Mouse (Mus musculus) liver, embryonic 15.5 days (tissue): ENCODE data around the gene Wbp2. TPM values are rescaled to one million over a fixed set of nuclear protein-coding genes. Genes with fewer than 3 reads are reported as not detected.

Experiments
- ATAC-seq: fragments of 200-750 bp; cut with Nextera tagmentation; 2 replicates; pipeline ENCODE4 v1.8.0; 2017; ENCODE audit warnings: moderate number of reproducible peaks, mild to moderate bottlenecking, moderate library complexity; ENCODE audit not compliant: insufficient read depth
- H3K27ac ChIP-seq: fragments of 300-500 bp; sonication (generic); replicated peaks from 2 replicates; pipeline ENCODE4 v1.5.1; 2015; ENCODE audit warnings: mild to moderate bottlenecking, inconsistent platforms
- H3K27me3 ChIP-seq: fragments of 300-500 bp; sonication (generic); 2 replicates; pipeline ENCODE4 v1.6.1; 2015; ENCODE audit warnings: mild to moderate bottlenecking, inconsistent platforms
- H3K36me3 ChIP-seq: fragments of 300-500 bp; sonication (generic); replicated peaks from 2 replicates; pipeline ENCODE4 v1.6.1; 2015; ENCODE audit warnings: moderate library complexity, mild to moderate bottlenecking, inconsistent platforms
- H3K4me1 ChIP-seq: fragments of 300-500 bp; sonication (generic); replicated peaks from 2 replicates; pipeline ENCODE4 v1.6.1; 2015; ENCODE audit warnings: inconsistent platforms
- H3K4me2 ChIP-seq: fragments of 300-500 bp; sonication (generic); 2 replicates; pipeline ENCODE4 v1.6.1; 2015; ENCODE audit warnings: moderate library complexity, mild to moderate bottlenecking, inconsistent platforms
- H3K4me3 ChIP-seq: fragments of 300-500 bp; sonication (generic); replicated peaks from 2 replicates; pipeline ENCODE4 v1.5.1; 2015; ENCODE audit warnings: mild to moderate bottlenecking, inconsistent platforms
- H3K9ac ChIP-seq: fragments of 300-500 bp; sonication (generic); 2 replicates; pipeline ENCODE4 v1.6.1; 2015; ENCODE audit warnings: moderate library complexity, mild to moderate bottlenecking, inconsistent platforms
- H3K9me3 ChIP-seq: fragments of 300-500 bp; sonication (generic); replicated peaks from 2 replicates; pipeline ENCODE4 v1.6.1; 2016; ENCODE audit warnings: inconsistent platforms
- WGBS: fragments of 180-500 bp; shearing (Covaris S2); methylation state at CpG from one replicate; pipeline ENCODE4 v1.1.7; 2015; ENCODE audit warnings: mixed read lengths; ENCODE audit not compliant: insufficient replicate concordance; 5-methylcytosine and 5-hydroxymethylcytosine counted together
- polyA plus RNA-seq: library from polyadenylated mRNA; unstranded; fragments of >200 nt; fragmentation: Nextera tagmentation; extraction: Ambion mirVana; gene quantifications from 2 replicates; pipeline ENCODE4 v1.2.1, GENCODE M21; 2015

Gene Wbp2
- polyA plus RNA-seq, 1 experiment from 2014 or later = 83.9 TPM

- no peak overlapping the region for H3K27ac ChIP-seq
- no peak for ATAC-seq
Observed at GRCm38 (mm10) chr11:116042372-116043138, 44.2 kb downstream of the Wbp2 start.

GRCm38 (mm10) chr11:116041833-116042232, 45.0 kb downstream of the Wbp2 start:
- H3K4me1 ChIP-seq = peaks cover 7% of the 10 kb centered on the region; the same call in 1 of the 2 replicates
- H3K4me2 ChIP-seq = no peak overlapping the region
- H3K36me3 ChIP-seq = peaks cover 57% of the 10 kb centered on the region
- H3K9me3 ChIP-seq = no peaks in the 10 kb centered on the region
- ATAC-seq = no peak
- 92% methylated on average over 2 of the region's 2 CpGs for WGBS
- H3K9ac ChIP-seq = no peak overlapping the region
- H3K27ac ChIP-seq = no peak overlapping the region
- H3K4me3 ChIP-seq = no peak overlapping the region
- no peaks in the 10 kb centered on the region for H3K27me3 ChIP-seq

More at GRCm38 (mm10) chr11:116042372-116043138, 44.2 kb downstream of the Wbp2 start:
- Histone ChIP-seq H3K9ac (no peak overlapping the region), H3K4me2 (no peak overlapping the region), H3K36me3 (peaks cover 65% of the 10 kb centered on the region), H3K4me3 (no peak overlapping the region), H3K4me1 (peaks cover 7% of the 10 kb centered on the region; the same call in 1 of the 2 replicates), H3K27me3 (no peaks in the 10 kb centered on the region), H3K9me3 (no peaks in the 10 kb centered on the region)
- 55% methylated on average over 5 of the region's 5 CpGs for WGBS

DNA sequence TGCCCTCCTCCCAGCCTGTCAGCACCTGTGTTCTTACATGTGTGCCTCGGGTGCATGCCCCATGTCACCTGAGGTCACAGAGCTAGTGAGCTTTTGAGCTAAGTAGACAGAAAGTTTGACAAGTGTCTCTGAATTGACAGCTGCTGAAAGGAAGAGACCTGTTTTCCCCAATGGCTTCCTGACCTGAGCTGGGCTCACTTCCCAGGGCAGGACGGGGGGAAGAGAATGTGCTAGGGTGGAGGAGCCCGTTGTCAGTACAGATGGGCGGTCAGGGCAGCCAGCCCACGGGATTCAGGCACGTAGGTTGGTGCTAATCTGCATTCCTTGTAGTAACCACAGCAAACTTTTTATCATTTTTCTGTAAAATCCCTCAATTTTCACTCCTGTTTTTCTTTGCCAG, 46.2 kb downstream of the Wbp2 start:
- Histone ChIP-seq H3K27me3 (no peaks in the 10 kb centered on the region), H3K9me3 (no peaks in the 10 kb centered on the region), H3K27ac (no peak overlapping the region), H3K4me1 (peaks cover 7% of the 10 kb centered on the region; the same call in 1 of the 2 replicates), H3K4me3 (no peak overlapping the region), H3K9ac (no peak overlapping the region), H3K4me2 (no peak overlapping the region), H3K36me3 (peaks cover 45% of the 10 kb centered on the region)
- 71% methylated on average over 6 of the region's 6 CpGs for WGBS
- ATAC-seq = no peak

DNA sequence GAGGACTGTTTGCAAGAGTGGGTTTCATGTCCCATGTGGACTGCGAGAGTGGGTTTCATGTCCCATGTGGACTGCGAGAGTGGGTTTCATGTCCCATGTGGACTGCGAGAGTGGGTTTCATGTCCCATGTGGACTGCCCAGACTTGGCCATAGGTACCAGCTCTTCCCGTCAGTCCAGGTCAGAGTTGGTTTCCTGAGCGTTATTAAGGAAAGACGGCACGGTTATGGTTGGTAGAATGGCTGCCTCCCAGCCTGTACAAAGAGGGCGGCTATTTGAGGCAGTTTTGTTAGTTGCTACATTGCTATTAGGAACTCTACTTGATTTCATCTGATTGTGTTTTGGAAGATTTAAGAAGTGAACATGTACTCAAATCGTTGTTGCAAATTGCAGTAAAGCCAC, 49.0 kb downstream of the Wbp2 start:
- H3K4me3 ChIP-seq = no peak overlapping the region
- no peaks in the 10 kb centered on the region for H3K9me3 ChIP-seq
- no peak overlapping the region for H3K4me2 ChIP-seq
- no peak overlapping the region for H3K9ac ChIP-seq
- H3K27ac ChIP-seq = no peak overlapping the region
- H3K27me3 ChIP-seq = no peaks in the 10 kb centered on the region
- H3K36me3 ChIP-seq = peaks cover 47% of the 10 kb centered on the region
- H3K4me1 ChIP-seq = peaks cover 17% of the 10 kb centered on the region
- WGBS = 86% methylated on average over 9 of the region's 9 CpGs
- no peak for ATAC-seq

DNA sequence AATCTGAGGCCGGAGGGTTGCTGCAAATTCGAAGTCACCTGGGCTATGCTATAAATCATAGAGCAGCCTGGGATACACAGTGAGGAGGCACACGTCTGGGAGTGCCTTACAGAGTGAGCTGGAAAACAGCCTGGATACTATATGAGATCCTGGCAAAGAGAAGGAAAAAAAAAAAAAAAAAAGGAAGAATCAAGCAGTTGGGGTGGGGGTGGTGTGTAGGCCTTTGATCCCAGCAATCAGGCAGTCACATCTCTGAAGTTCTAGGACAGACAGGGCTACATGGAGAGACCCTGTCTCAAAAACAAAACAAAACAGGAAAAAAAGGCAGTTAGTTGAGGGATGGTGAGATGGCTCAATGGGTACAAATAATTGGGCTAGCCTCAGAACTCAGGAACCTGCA, 50.1 kb downstream of the Wbp2 start:
- peaks cover 23% of the 10 kb centered on the region for H3K4me1 ChIP-seq
- ATAC-seq = no peak
- H3K4me2 ChIP-seq = no peak overlapping the region
- H3K36me3 ChIP-seq = peaks cover 38% of the 10 kb centered on the region
- H3K4me3 ChIP-seq = no peak overlapping the region
- H3K27me3 ChIP-seq = no peaks in the 10 kb centered on the region
- H3K9me3 ChIP-seq = no peaks in the 10 kb centered on the region
- no peak overlapping the region for H3K9ac ChIP-seq
- whole genome bisulfite sequencing = 84% methylated on average over 3 of the region's 3 CpGs
- no peak overlapping the region for H3K27ac ChIP-seq

DNA sequence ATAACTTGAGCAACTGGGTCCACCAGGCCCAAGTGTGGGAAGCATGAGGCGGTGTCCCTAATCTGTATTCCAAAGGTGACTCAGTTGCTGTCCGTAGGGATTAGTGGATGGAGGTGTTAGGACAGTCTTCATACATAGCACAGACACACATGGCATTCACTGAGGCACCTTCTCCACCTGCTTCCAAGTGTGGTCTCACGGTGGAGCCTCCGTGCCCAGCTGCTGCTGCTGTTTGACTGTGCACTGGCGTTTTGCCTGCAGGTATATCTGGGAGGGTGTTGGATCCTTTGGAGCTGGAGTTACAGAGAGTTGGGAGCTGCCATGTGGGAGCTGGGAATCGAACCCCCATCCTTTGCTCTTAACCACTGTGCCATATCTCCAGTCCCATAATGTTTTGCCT, 52.2 kb downstream of the Wbp2 start:
- ATAC-seq = no peak

GRCm38 (mm10) chr11:116030898-116031845, 55.6 kb downstream of the Wbp2 start:
- Histone ChIP-seq H3K4me1 (peaks cover 49% of the 10 kb centered on the region), H3K4me3 (peak overlapping the region; percentile 82), H3K9me3 (no peaks in the 10 kb centered on the region), H3K4me2 (peak overlapping the region; percentile 90), H3K27ac (peak overlapping the region; percentile 96), H3K36me3 (peaks cover 10% of the 10 kb centered on the region), H3K9ac (peak overlapping the region; percentile 95), H3K27me3 (no peaks in the 10 kb centered on the region)
- peak; percentile 25 for ATAC-seq
- WGBS = 20% methylated on average over 14 of the region's 14 CpGs

More for the DNA sequence above, 52.2 kb downstream of the Wbp2 start:
- Histone ChIP-seq H3K36me3 (peaks cover 23% of the 10 kb centered on the region), H3K9me3 (no peaks in the 10 kb centered on the region), H3K4me1 (peaks cover 37% of the 10 kb centered on the region), H3K27ac (no peak overlapping the region), H3K9ac (no peak overlapping the region), H3K4me3 (no peak overlapping the region), H3K4me2 (no peak overlapping the region), H3K27me3 (no peaks in the 10 kb centered on the region)
- WGBS = 81% methylated on average over 6 of the region's 6 CpGs

DNA sequence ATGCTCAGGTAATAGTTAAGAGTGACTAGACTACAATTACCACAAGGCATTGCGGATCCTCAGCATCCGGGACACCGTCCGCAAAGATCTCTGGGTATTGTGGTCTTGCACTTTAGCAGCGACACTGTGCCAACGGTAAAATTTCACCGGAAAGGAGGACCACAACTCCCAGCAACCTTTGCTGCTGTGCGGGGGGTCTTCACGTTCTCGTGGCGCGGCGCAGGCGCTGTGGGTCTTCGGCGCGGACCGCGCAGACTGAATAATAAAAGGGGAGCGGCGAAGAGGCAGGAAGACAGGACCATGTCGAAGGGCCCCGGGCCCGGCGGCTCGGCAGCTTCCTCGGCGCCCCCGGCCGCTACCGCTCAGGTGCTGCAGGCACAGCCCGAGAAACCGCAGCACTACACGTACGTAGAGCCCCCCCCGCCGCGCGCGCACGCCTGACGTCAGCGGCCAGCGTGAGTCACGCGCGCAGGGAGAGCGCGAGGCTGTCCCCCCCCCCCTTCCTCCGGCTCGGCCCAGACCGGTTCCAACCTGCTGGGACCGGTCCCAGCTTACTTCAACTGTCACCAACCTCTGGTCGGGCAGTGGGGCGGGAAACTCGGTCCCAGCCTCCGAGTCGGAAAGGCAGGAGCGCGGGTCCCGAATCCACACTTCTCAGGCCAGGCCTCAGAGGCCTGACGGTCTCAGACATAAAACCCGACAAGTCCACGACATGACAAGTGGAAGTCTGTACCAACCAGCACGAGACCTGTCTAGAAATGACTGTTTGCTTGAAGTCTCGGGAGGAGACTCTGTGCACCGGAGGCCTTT, 56.5 kb downstream of the Wbp2 start, which contains the start of gene Unk:
TSS of gene Unk (plus strand) at position 235 of the 810 bp plus-strand sequence.
- Histone ChIP-seq H3K27ac (peak within 1 kb of the TSS; percentile 96), H3K36me3 (peaks cover 10% of the 10 kb centered on the region), H3K4me1 (peaks cover 49% of the 10 kb centered on the region), H3K4me3 (peak within 1 kb of the TSS; percentile 82), H3K9ac (peak within 1 kb of the TSS; percentile 95), H3K27me3 (no peaks in the 10 kb centered on the region), H3K9me3 (no peaks in the 10 kb centered on the region), H3K4me2 (peak within 1 kb of the TSS; percentile 90)
- peak; percentile 91 for ATAC-seq
- under 1% methylated on average over 67 of the region's 67 CpGs for WGBS

DNA sequence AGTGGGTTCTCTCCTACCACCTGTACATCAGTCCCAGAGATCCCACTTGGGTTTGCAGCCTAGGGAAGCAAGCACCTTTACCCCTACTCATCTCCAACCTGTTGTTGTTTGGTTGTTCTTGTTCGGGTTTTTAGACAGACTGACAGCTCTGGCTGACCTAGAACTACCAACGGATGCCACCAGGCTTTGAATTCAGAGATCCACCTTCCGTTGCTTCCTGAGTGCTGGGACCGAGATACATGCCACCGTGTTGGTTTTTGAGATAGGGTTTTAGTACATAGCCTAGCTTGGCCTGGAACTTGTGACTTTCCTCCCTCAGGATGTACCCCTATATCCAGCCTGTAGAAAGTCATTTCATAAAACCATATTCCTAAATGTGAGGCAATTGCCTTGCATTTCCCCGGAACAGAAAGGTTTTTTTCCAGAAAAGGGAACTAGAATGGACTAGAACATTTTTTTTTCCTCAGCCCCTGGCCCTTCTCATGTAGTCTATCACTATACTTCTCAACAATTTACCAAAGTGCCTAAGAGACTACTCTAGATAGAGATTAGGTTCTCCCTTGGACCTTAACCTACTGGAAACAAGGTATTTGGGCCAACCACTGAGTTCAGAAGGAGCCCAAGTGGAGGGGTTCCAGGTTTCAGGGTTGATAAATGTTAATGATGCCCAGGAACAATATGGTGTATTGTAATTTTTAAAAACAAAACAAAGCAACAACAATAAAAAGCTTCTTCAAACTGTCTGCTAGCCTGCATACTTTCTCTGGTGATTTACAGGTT, 57.5 kb downstream of the Wbp2 start:
- H3K4me3 ChIP-seq = peak overlapping the region; percentile 82

More for the DNA sequence above, 57.5 kb downstream of the Wbp2 start:
- no peak for ATAC-seq
- WGBS = 46% methylated on average over 6 of the region's 6 CpGs
- peaks cover 46% of the 10 kb centered on the region for H3K4me1 ChIP-seq
- H3K9me3 ChIP-seq = no peaks in the 10 kb centered on the region
- peak overlapping the region; percentile 90 for H3K4me2 ChIP-seq
- no peaks in the 10 kb centered on the region for H3K27me3 ChIP-seq
- H3K9ac ChIP-seq = peak overlapping the region; percentile 95
- H3K36me3 ChIP-seq = peaks cover 1% of the 10 kb centered on the region; the same call in 1 of the 2 replicates
- peak overlapping the region; percentile 96 for H3K27ac ChIP-seq
